Mouse (Mus musculus) G1E (cell line): Measurements from ENCODE around the gene Pgpep1l.

ENCODE experiments used
- CTCF ChIP-seq: IDR thresholded peaks from 2 replicates; pipeline ENCODE4 v1.5.1; 2012; ENCODE audit warnings: low read depth, low read length, inconsistent platforms, mixed read lengths
- POLR2AphosphoS5 ChIP-seq: IDR thresholded peaks from 2 replicates; pipeline ENCODE4 v1.6.1; 2012; ENCODE audit warnings: low read depth, low read length, inconsistent platforms; ENCODE audit not compliant: insufficient replicate concordance

- TF ChIP-seq CTCF, result no peak
- no peak for TF ChIP-seq POLR2AphosphoS5
These were observed 40.0 kb downstream of the Pgpep1l start for GRCm38 (mm10) chr7:68224006-68224405.
